Mouse (Mus musculus) megakaryocyte-erythroid progenitor cell, adult 5-6 weeks (primary cell): ENCODE data around the gene Zfp148. TPM values are rescaled to one million over a fixed set of nuclear protein-coding genes. Genes with fewer than 3 reads are reported as not detected.
"Not testable (repeated sequence)": the region's sequence is repeated elsewhere in the genome, so short reads cannot be mapped to it uniquely, and the experiment has no call there.

ENCODE experiments used
- ATAC-seq: replicated peaks from 2 replicates; pipeline ENCODE4 v1.8.0; 2016; ENCODE audit warnings: mild to moderate bottlenecking, inconsistent platforms; ENCODE audit not compliant: severe bottlenecking, poor library complexity, low FRiP score, low TSS enrichment
- total RNA-seq, 2 experiments: library from RNA; stranded (forward) in 1 of 2; stranded (reverse) in 1 of 2; fragments of 200-1000, 215-1000 nt in 1 of 2; fragments of >200 nt in 1 of 2; fragmentation: Nextera tagmentation in 1 of 2; gene quantifications; 2 replicates each; pipeline ENCODE4 v1.2.3; 2014 to 2017

The Zfp148 gene
- total RNA-seq, 2 experiments from 2014 or later = 23.8 to 25.8 TPM

GRCm38 (mm10) chr16:33379219-33379943, 1.3 kb upstream of the Zfp148 start:
- ATAC-seq = no peak

- peak; percentile 29; the same call in 1 of the 2 replicates for ATAC-seq
These were observed 412 bp downstream of the Zfp148 start for GRCm38 (mm10) chr16:33380882-33381613.

- no peak for ATAC-seq
These were observed 1.1 kb downstream of the Zfp148 start for GRCm38 (mm10) chr16:33381614-33382245.

GRCm38 (mm10) chr16:33382341-33382740, 1.7 kb downstream of the Zfp148 start:
- no peak for ATAC-seq

- ATAC-seq = no peak
These were observed 2.9 kb downstream of the Zfp148 start for GRCm38 (mm10) chr16:33383584-33383983.

- ATAC-seq = not testable (repeated sequence)
These were observed 3.4 kb downstream of the Zfp148 start for GRCm38 (mm10) chr16:33384057-33384456.

- ATAC-seq = no peak
These were observed 6.4 kb downstream of the Zfp148 start for GRCm38 (mm10) chr16:33387013-33387412.

GRCm38 (mm10) chr16:33387420-33387819, 6.8 kb downstream of the Zfp148 start:
- ATAC-seq = no peak

GRCm38 (mm10) chr16:33399913-33400782, 19.5 kb downstream of the Zfp148 start:
- ATAC-seq = peak; percentile 99

- no peak for ATAC-seq
These were observed 20.3 kb downstream of the Zfp148 start for GRCm38 (mm10) chr16:33400943-33401342.

GRCm38 (mm10) chr16:33403258-33403657, 22.6 kb downstream of the Zfp148 start:
- no peak for ATAC-seq

- ATAC-seq = no peak; the same call in 1 of the 2 replicates
These were observed 23.4 kb downstream of the Zfp148 start for GRCm38 (mm10) chr16:33404055-33404454.

- no peak for ATAC-seq
These were observed 24.9 kb downstream of the Zfp148 start for GRCm38 (mm10) chr16:33405487-33405886.

GRCm38 (mm10) chr16:33410151-33410550, 29.5 kb downstream of the Zfp148 start:
- 0 out of 2 replicates have a peak, but pooled peaks have one; percentile 18 for ATAC-seq

- ATAC-seq = no peak
These were observed 30.0 kb downstream of the Zfp148 start for GRCm38 (mm10) chr16:33410605-33411004.

GRCm38 (mm10) chr16:33414191-33414590, 33.6 kb downstream of the Zfp148 start:
- ATAC-seq = no peak

- ATAC-seq = no peak
These were observed 35.0 kb downstream of the Zfp148 start for GRCm38 (mm10) chr16:33415607-33416006.

GRCm38 (mm10) chr16:33428327-33428726, 47.7 kb downstream of the Zfp148 start:
- no peak for ATAC-seq

GRCm38 (mm10) chr16:33431660-33432059, 51.0 kb downstream of the Zfp148 start:
- no peak for ATAC-seq
